In genomic region chr17:3314625-3315020, GRCm38 (mm10) we compare ENCODE assay signal across 8 mouse cellular contexts. TPM values are rescaled to one million over a fixed set of nuclear protein-coding genes. Genes with fewer than 3 reads are reported as not detected.
DNase-seq lines count a peak whose midpoint lies in the region; ATAC-seq lines count a peak whose summit lies in the region.

No protein-coding gene starts in this region.

- 37% methylated on average over 3 of the region's 3 CpGs for WGBS in heart, embryonic 10.5 days
- 37% methylated on average over 3 of the region's 3 CpGs for WGBS in hindbrain, embryonic 12.5 days

- no peak overlapping the region for H3K9ac ChIP-seq in hindbrain, embryonic 12.5 days

- H3K4me1 ChIP-seq in heart, embryonic 10.5 days = no peaks in the 10 kb centered on the region
- H3K4me1 ChIP-seq in hindbrain, embryonic 12.5 days = peaks cover 6% of the 10 kb centered on the region; the same call in 1 of the 2 replicates

- H3K9me3 ChIP-seq in heart, embryonic 10.5 days = no peaks in the 10 kb centered on the region
- no peaks in the 10 kb centered on the region for H3K9me3 ChIP-seq in hindbrain, embryonic 12.5 days (replicated peaks)

- no peaks in the 10 kb centered on the region; the same call in 1 of the 2 replicates for H3K36me3 ChIP-seq in heart, embryonic 10.5 days
- H3K36me3 ChIP-seq in hindbrain, embryonic 12.5 days = no peaks in the 10 kb centered on the region

- peak; percentile 24; the same call in 1 of the 2 replicates for ATAC-seq in hindbrain, embryonic 12.5 days (ENCODE audit: low FRiP score)
- ATAC-seq in megakaryocyte-erythroid progenitor cell, adult 5-6 weeks (replicated peaks; ENCODE audit: low FRiP score, low TSS enrichment, poor library complexity, severe bottlenecking) = peak; percentile 16; the same call in 1 of the 2 replicates

- intact Hi-C loops in heart, postnatal 10 days (cut with DNase I) = no loop called here

- peak overlapping the region; percentile 55 for H3K4me3 ChIP-seq in heart, embryonic 10.5 days
- peak overlapping the region; percentile 31 for H3K4me3 ChIP-seq in hindbrain, embryonic 12.5 days

- peak overlapping the region; percentile 61 for H3K4me2 ChIP-seq in hindbrain, embryonic 12.5 days (replicated peaks)

- H3K27me3 ChIP-seq in heart, embryonic 10.5 days (ENCODE audit: insufficient read depth, poor library complexity, severe bottlenecking) = 0 out of 2 replicates have a peak, but pooled peaks cover 3% of the 10 kb centered on the region
- H3K27me3 ChIP-seq in hindbrain, embryonic 12.5 days = no peaks in the 10 kb centered on the region; the same call in 1 of the 2 replicates

- no peak for DNase-seq in heart, embryonic 10.5 days (ENCODE audit: low spot score)
- no peak for DNase-seq in heart, postnatal 10 days
- DNase-seq in adipocyte (ENCODE audit: low spot score) = peak; percentile 39
- no peak for DNase-seq in gastrocnemius, postnatal 25 days
- no peak for DNase-seq in cerebellum, adult 11-12 months
- DNase-seq in left cerebral cortex, adult 8-10 months (ENCODE audit: low spot score in 2 of 2) = no peak

- H3K27ac ChIP-seq in heart, embryonic 10.5 days = peak overlapping the region; percentile 85
- no peak overlapping the region for H3K27ac ChIP-seq in hindbrain, embryonic 12.5 days

RNA-seq across cellular contexts. Expression of gene Tiam2, which starts 11.8 kb away (rescaled TPM):
- polyA plus RNA-seq in heart, embryonic 10.5 days (2016; fragmentation: Nextera tagmentation; extraction: Ambion mirVana) = 3.5 and 3.7 TPM in 2 replicates
- 1 to 10 TPM; 5.2 to 5.7 TPM for total RNA-seq in heart, postnatal 10 days (2021)
- polyA plus RNA-seq in hindbrain, embryonic 12.5 days (2016; fragmentation: Nextera tagmentation; extraction: Ambion mirVana) = 10.6 and 12.0 TPM in 2 replicates
- 1.3 and 2.0 TPM in 2 replicates for total RNA-seq in megakaryocyte-erythroid progenitor cell, adult 5-6 weeks (2014; fragmentation: Nextera tagmentation)
- total RNA-seq in megakaryocyte-erythroid progenitor cell, adult 5-6 weeks (2017) = 1.1 and 3.0 TPM in 2 replicates
- total RNA-seq in gastrocnemius, postnatal 25 days (2021) = 1 to 10 TPM; 2.7 to 3.8 TPM
- total RNA-seq in left cerebral cortex, adult 8-10 months (2022) = 10 to 100 TPM; 82.4 to 86.9 (median 83.6) TPM

Comparison
In these comparisons a context has a peak if more than half of its experiments do, and no peak if none do; other contexts are left out.
1. RNA of gene Tiam2, which starts 11.8 kb away (total RNA-seq): 82.4 to 86.9 TPM in left cerebral cortex, adult 8-10 months; 5.2 to 5.7 TPM in heart, postnatal 10 days, 2.7 to 3.8 TPM in gastrocnemius, postnatal 25 days and 1.1 to 3.0 TPM in megakaryocyte-erythroid progenitor cell, adult 5-6 weeks; every median in the first group is over 10 times any median in the second.